Mouse (Mus musculus): ENCODE measurements around the gene Mical2.

The Mical2 gene

GRCm38 (mm10) chr7:112241211-112241944, 15.7 kb downstream of the Mical2 start:
- no peak for DNase-seq (ENCODE audit: extremely low read depth, low read depth)

GRCm38 (mm10) chr7:112241945-112242329, 16.3 kb downstream of the Mical2 start:
- DNase-seq (ENCODE audit: extremely low read depth, low read depth), result no peak

- no peak for DNase-seq (ENCODE audit: extremely low read depth, low read depth)
Measured at GRCm38 (mm10) chr7:112242587-112242986, 16.9 kb downstream of the Mical2 start.

- DNase-seq (ENCODE audit: extremely low read depth, low read depth), result no peak
Measured at GRCm38 (mm10) chr7:112244071-112244470, 18.4 kb downstream of the Mical2 start.

- DNase-seq (ENCODE audit: extremely low read depth, low read depth), result no peak
Measured at GRCm38 (mm10) chr7:112244683-112245082, 19.0 kb downstream of the Mical2 start.

- DNase-seq (ENCODE audit: extremely low read depth, low read depth), result no peak
Measured at GRCm38 (mm10) chr7:112245839-112246438, 20.3 kb downstream of the Mical2 start.

GRCm38 (mm10) chr7:112246442-112246841, 20.8 kb downstream of the Mical2 start:
- DNase-seq (ENCODE audit: extremely low read depth, low read depth), result no peak

- DNase-seq (ENCODE audit: extremely low read depth, low read depth), result no peak
Measured at GRCm38 (mm10) chr7:112247890-112248289, 22.2 kb downstream of the Mical2 start.

- no peak for DNase-seq (ENCODE audit: extremely low read depth, low read depth)
Measured at GRCm38 (mm10) chr7:112249476-112249875, 23.8 kb downstream of the Mical2 start.

- no peak for DNase-seq (ENCODE audit: extremely low read depth, low read depth)
Measured at GRCm38 (mm10) chr7:112252065-112252464, 26.4 kb downstream of the Mical2 start.

- DNase-seq (ENCODE audit: extremely low read depth, low read depth), result no peak
Measured at GRCm38 (mm10) chr7:112254233-112254632, 28.6 kb downstream of the Mical2 start.

- no peak for DNase-seq (ENCODE audit: extremely low read depth, low read depth)
Measured at GRCm38 (mm10) chr7:112255248-112255866, 29.7 kb downstream of the Mical2 start.

GRCm38 (mm10) chr7:112258338-112258903, 32.8 kb downstream of the Mical2 start:
- no peak for DNase-seq (ENCODE audit: extremely low read depth, low read depth)

GRCm38 (mm10) chr7:112259286-112259685, 33.6 kb downstream of the Mical2 start:
- DNase-seq (ENCODE audit: extremely low read depth, low read depth), result no peak

GRCm38 (mm10) chr7:112261121-112261520, 35.5 kb downstream of the Mical2 start:
- no peak for DNase-seq (ENCODE audit: extremely low read depth, low read depth)

- DNase-seq (ENCODE audit: extremely low read depth, low read depth), result no peak
Measured at GRCm38 (mm10) chr7:112267266-112267665, 41.6 kb downstream of the Mical2 start.

- DNase-seq (ENCODE audit: extremely low read depth, low read depth), result no peak
Measured at GRCm38 (mm10) chr7:112268761-112269425, 43.2 kb downstream of the Mical2 start.

GRCm38 (mm10) chr7:112270870-112271269, 45.2 kb downstream of the Mical2 start:
- no peak for DNase-seq (ENCODE audit: extremely low read depth, low read depth)

- no peak for DNase-seq (ENCODE audit: extremely low read depth, low read depth)
Measured at GRCm38 (mm10) chr7:112271627-112272026, 46.0 kb downstream of the Mical2 start.

GRCm38 (mm10) chr7:112272692-112273091, 47.0 kb downstream of the Mical2 start:
- DNase-seq (ENCODE audit: extremely low read depth, low read depth), result no peak

- DNase-seq (ENCODE audit: extremely low read depth, low read depth), result no peak
Measured at GRCm38 (mm10) chr7:112273451-112273850, 47.8 kb downstream of the Mical2 start.

GRCm38 (mm10) chr7:112274611-112275010, 49.0 kb downstream of the Mical2 start:
- no peak for DNase-seq (ENCODE audit: extremely low read depth, low read depth)

Data from MEL-GATA-1-ER (cell line).